In the genomic region with DNA sequence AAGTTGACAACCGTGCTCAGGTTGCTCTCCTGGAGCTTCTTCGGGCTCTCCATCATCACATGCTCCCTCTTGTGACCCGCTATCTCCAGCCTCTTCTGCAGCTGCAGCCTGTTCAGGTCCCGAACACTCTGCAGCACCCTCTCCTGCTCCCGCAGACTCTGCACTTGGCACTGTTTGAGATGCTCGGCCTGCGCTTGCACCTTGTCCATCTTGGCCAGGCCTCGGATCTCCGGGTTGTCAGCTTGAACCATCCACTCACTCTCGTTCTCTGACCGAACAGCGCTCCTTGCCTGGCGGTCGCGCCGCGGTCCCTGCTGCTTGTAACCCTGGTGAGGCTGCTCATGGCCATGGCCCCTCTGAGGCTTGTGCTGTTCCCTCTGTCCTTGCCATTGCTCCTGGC, we compare ENCODE assay signal across 30 mouse cellular contexts. TPM values are rescaled to one million over a fixed set of nuclear protein-coding genes. Genes with fewer than 3 reads are reported as not detected.
"Had no signal": no experiment of that assay in that cellular context is flagged by ENCODE, and none has a peak within 500 bp of the region (broad histone marks: within the 10 kb centered on the region; RNA-seq: fewer than 3 reads in every experiment).

No protein-coding gene starts in this region.

- H3K4me1 ChIP-seq: kidney, embryonic 15.5 days; liver, embryonic 13.5 days; midbrain, embryonic 15.5 days; neural tube, embryonic 13.5 days had no signal

- H3K4me3 ChIP-seq: kidney, embryonic 15.5 days; liver, embryonic 13.5 days; midbrain, embryonic 12.5 days; midbrain, embryonic 15.5 days; myocyte; neural tube, embryonic 13.5 days had no signal

- H3K36me3 ChIP-seq: kidney, embryonic 15.5 days; liver, embryonic 13.5 days; midbrain, embryonic 12.5 days; midbrain, embryonic 15.5 days; neural tube, embryonic 13.5 days had no signal

- DNase-seq: kidney, adult 8-10 months; kidney, postnatal 10 days; kidney, postnatal 36 days; liver, embryonic 13.5 days; lung, adult 2 months; lung, postnatal 14 days; lung, postnatal 4 days; retina, postnatal 1 day; right cerebral cortex, postnatal 25 days; thymus, postnatal 36 days had no signal

- H3K9ac ChIP-seq: kidney, embryonic 15.5 days; liver, embryonic 13.5 days; midbrain, embryonic 12.5 days; midbrain, embryonic 15.5 days; neural tube, embryonic 13.5 days had no signal

- H3K9me3 ChIP-seq: kidney, embryonic 15.5 days; liver, embryonic 13.5 days; midbrain, embryonic 12.5 days; midbrain, embryonic 15.5 days; neural tube, embryonic 13.5 days had no signal

- H3K4me2 ChIP-seq: kidney, embryonic 15.5 days; liver, embryonic 13.5 days; midbrain, embryonic 12.5 days; midbrain, embryonic 15.5 days; neural tube, embryonic 13.5 days had no signal

- H3K27ac ChIP-seq: kidney, embryonic 15.5 days; liver, embryonic 13.5 days; midbrain, embryonic 12.5 days; midbrain, embryonic 15.5 days; neural tube, embryonic 13.5 days had no signal

- H3K27me3 ChIP-seq: kidney, embryonic 15.5 days; liver, embryonic 13.5 days; midbrain, embryonic 12.5 days; midbrain, embryonic 15.5 days; neural tube, embryonic 13.5 days had no signal

- ATAC-seq: midbrain, embryonic 15.5 days had no signal

RNA-seq across cellular contexts. Expression of gene Ccdc185, which starts 1.1 kb away (rescaled TPM):
- total RNA-seq: left cerebral cortex, postnatal 25 days; liver, adult 2 months; megakaryocyte progenitor cell, adult 5-6 weeks; megakaryocyte-erythroid progenitor cell, adult 5-6 weeks; neutrophil, adult 5-6 weeks had no signal
- polyA plus RNA-seq: kidney, embryonic 15.5 days; limb, embryonic 11.5 days; limb, embryonic 14.5 days; liver, adult 2 months; liver, embryonic 13.5 days; liver, embryonic 16.5 days; lung, adult 2 months; lung, embryonic 16.5 days; midbrain, embryonic 12.5 days; midbrain, embryonic 15.5 days; myocyte; neural tube, embryonic 13.5 days; small intestine, adult 2 months; spleen, adult 2 months; stomach, embryonic 16.5 days; thymus, postnatal 0 days; urinary bladder, adult 2 months had no signal

RNA-seq across cellular contexts. Expression of gene Susd4, which starts 15.8 kb away (rescaled TPM):
- total RNA-seq: megakaryocyte progenitor cell, adult 5-6 weeks; monocyte, adult 5-6 weeks; neutrophil, adult 5-6 weeks had no signal
